Mouse (Mus musculus): Measurements from ENCODE around the gene Alcam.

GRCm38 (mm10) chr16:52280186-52280585 is 173.7 kb downstream of the Alcam start:
- TF ChIP-seq USF1 (IDR thresholded peaks at IDR 0.05; ENCODE audit: low read depth) = no peak
- TF ChIP-seq CTCF (IDR thresholded peaks at IDR 0.05; ENCODE audit: control insufficient read depth, insufficient read depth, insufficient read length) = no peak

Measured in C2C12 (cell line).